Mouse (Mus musculus) cerebellum, adult 18-20 months (tissue): Measurements from ENCODE around the gene Gm29423.
"Not testable (repeated sequence)": the region's sequence is repeated elsewhere in the genome, so short reads cannot be mapped to it uniquely, and the experiment has no call there.

ENCODE experiments used
- DNase-seq, 2 experiments: peaks; one replicate each; pipeline ENCODE4 v3.0.0; 2021

Gene Gm29423

GRCm38 (mm10) chrY:70303187-70303586 lies at the start of gene Gm29423, which contains the start of gene Gm29644:
Gene Gm29423, minus strand, starts transcription at chrY:70303287.
Gene Gm29644, minus strand, starts transcription at chrY:70303343.
- not testable (repeated sequence) for DNase-seq

DNA sequence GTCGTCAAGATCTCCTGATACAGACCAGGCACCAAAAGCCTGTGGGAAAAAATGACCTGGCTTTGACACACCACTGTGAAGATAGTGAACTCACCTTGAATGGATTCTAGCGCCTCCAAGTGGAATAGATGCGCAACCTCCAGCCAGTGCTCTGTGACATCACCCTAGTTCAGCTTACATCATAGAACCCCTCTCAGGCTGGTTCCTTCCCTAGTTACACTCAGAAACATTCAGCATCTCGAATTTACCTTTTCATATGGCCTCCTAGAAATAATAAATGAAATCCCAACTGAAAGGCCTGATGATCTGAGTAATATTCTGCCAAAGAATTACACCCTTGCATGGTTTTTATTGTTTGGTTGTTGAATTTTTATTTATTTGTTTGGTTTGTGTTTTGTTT lies 29.5 kb downstream of the Gm29423 start, which contains the start of gene Gm21118:
Gm21118 (minus strand) TSS at position 101 of the 400 bp plus-strand sequence.
- not testable (repeated sequence) for DNase-seq
